Mouse (Mus musculus): ENCODE measurements around the gene Shf.

Gene Shf

GRCm38 (mm10) chr2:122302574-122303241, 66.3 kb downstream of the Shf start:
- DNase-seq (ENCODE audit: low spot score in 2 of 2) = no peak

GRCm38 (mm10) chr2:122301921-122302573, 66.9 kb downstream of the Shf start:
- DNase-seq (ENCODE audit: low spot score in 2 of 2) = no peak

- no peak for DNase-seq (ENCODE audit: low spot score in 2 of 2)
These were observed 67.7 kb downstream of the Shf start for GRCm38 (mm10) chr2:122301081-122301920.

GRCm38 (mm10) chr2:122300656-122301020, 68.3 kb downstream of the Shf start:
- DNase-seq (ENCODE audit: low spot score in 2 of 2) = no peak

- no peak for DNase-seq (ENCODE audit: low spot score in 2 of 2)
These were observed 68.9 kb downstream of the Shf start for GRCm38 (mm10) chr2:122299911-122300655.

Data from urinary bladder, postnatal 4 days (tissue).